Mouse (Mus musculus): ENCODE data around the gene Hepacam.

DNA sequence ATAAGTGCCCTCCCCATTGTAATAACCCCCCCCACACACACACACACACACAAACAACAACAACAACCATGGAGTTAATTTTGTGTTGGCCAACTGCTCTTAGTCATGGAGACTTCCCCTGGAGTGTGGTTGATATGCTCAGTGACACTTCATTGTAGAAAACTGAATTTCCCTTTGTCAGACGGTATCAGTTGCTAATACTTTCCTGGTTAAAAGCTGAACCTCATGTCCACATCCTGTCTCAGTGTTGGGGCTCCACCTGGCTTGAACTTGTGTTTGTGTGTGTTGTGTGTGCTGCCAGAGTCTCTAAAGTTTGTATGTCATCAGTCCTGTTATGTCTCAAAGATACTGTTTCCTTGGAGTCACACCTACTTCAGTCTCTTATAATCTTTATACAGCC, 12.7 kb upstream of the Hepacam start:
- no peak for TF ChIP-seq CTCF (IDR thresholded peaks at IDR 0.05; ENCODE audit: borderline replicate concordance, extremely low read depth, insufficient read depth, insufficient read length)
- no peak for TF ChIP-seq POLR2A (IDR thresholded peaks at IDR 0.05; ENCODE audit: borderline replicate concordance, extremely low read depth, insufficient read depth, insufficient read length, poor library complexity, severe bottlenecking)
